Mouse (Mus musculus) CH12.LX (cell line): ENCODE measurements around the gene Rnf185. TPM values are rescaled to one million over a fixed set of nuclear protein-coding genes. Genes with fewer than 3 reads are reported as not detected.

ENCODE experiments used
- DNase-seq: peaks from one replicate; pipeline ENCODE4 v3.0.0-alpha.2; 2013; ENCODE audit errors: extremely low read depth
- H3K27ac ChIP-seq: 2 replicates; pipeline ENCODE4 v1.5.1; 2012; ENCODE audit warnings: low read depth, mild to moderate bottlenecking, control low read depth, moderate library complexity; ENCODE audit not compliant: insufficient read depth
- H3K27me3 ChIP-seq: replicated peaks from 2 replicates; pipeline ENCODE3; 2012; ENCODE audit warnings: inconsistent platforms
- H3K36me3 ChIP-seq, 2 experiments: replicated peaks in 1 of 2; 2 replicates each; pipeline versions ENCODE3 to v1.6.1; 2012; ENCODE audit warnings: inconsistent platforms in 1 of 2, low read length in 1 of 2, mild to moderate bottlenecking in 1 of 2, mixed read lengths in 1 of 2, moderate library complexity in 1 of 2; ENCODE audit not compliant: control insufficient read depth in 1 of 2, insufficient read depth in 1 of 2
- H3K4me1 ChIP-seq, 2 experiments: 2 replicates each; pipeline ENCODE4 v1.6.1; 2012; ENCODE audit warnings: inconsistent platforms in 1 of 2, moderate library complexity in 1 of 2; ENCODE audit not compliant: insufficient read depth in 2 of 2, control insufficient read depth in 1 of 2
- H3K4me2 ChIP-seq: 2 replicates; pipeline ENCODE4 v1.6.1; 2012; ENCODE audit warnings: low read depth, mild to moderate bottlenecking, control low read depth; ENCODE audit not compliant: poor library complexity, insufficient read depth, severe bottlenecking
- H3K4me3 ChIP-seq, 3 experiments: fragments of 150-350 bp in 1 of 3; sonication (generic) in 1 of 3; replicated peaks in 1 of 3; 2 replicates each; pipeline versions ENCODE3 to v1.5.1; 2011 to 2012; ENCODE audit warnings: low read depth in 2 of 3, low read length in 2 of 3, mild to moderate bottlenecking in 2 of 3, moderate library complexity in 2 of 3, control low read depth in 1 of 3, improper control_type of control experiment in 1 of 3, inconsistent platforms in 1 of 3, mixed read lengths in 1 of 3; ENCODE audit not compliant: poor library complexity in 1 of 3
- H3K79me2 ChIP-seq: replicated peaks from 2 replicates; pipeline ENCODE4 v1.6.1; 2012; ENCODE audit warnings: mild to moderate bottlenecking, moderate library complexity; ENCODE audit not compliant: control insufficient read depth, poor library complexity, insufficient read depth, severe bottlenecking; ENCODE audit errors: extremely low read depth
- H3K9ac ChIP-seq: 2 replicates; pipeline ENCODE4 v1.6.1; 2012; ENCODE audit warnings: low read depth, mild to moderate bottlenecking, control low read depth, moderate library complexity; ENCODE audit not compliant: insufficient read depth
- H3K9me3 ChIP-seq: replicated peaks from 2 replicates; pipeline ENCODE3; 2012; ENCODE audit warnings: low read length, inconsistent platforms, mixed read lengths
- BHLHE40 ChIP-seq: IDR thresholded peaks from 2 replicates; pipeline ENCODE4 v1.6.1; 2011; ENCODE audit warnings: mild to moderate bottlenecking, low read depth, low read length, improper control_type of control experiment
- CHD2 ChIP-seq: IDR thresholded peaks from 2 replicates; pipeline ENCODE4 v1.6.1; 2011; ENCODE audit warnings: low read length, improper control_type of control experiment
- CTCF ChIP-seq, 2 experiments: IDR thresholded peaks in 1 of 2; conservative IDR thresholded peaks in 1 of 2; 2 replicates each; pipeline ENCODE4 v1.5.1; 2011 to 2012; ENCODE audit warnings: low read depth in 2 of 2, low read length in 2 of 2, improper control_type of control experiment in 1 of 2, inconsistent platforms in 1 of 2, mild to moderate bottlenecking in 1 of 2, moderate library complexity in 1 of 2
- EP300 ChIP-seq: IDR thresholded peaks from 2 replicates; pipeline ENCODE4 v1.6.1; 2011; ENCODE audit warnings: low read length, improper control_type of control experiment
- HCFC1 ChIP-seq: IDR thresholded peaks from 2 replicates; pipeline ENCODE4 v1.6.1; 2012; ENCODE audit warnings: low read depth, mild to moderate bottlenecking, inconsistent platforms, low read length, improper control_type of control experiment
- IRF4 ChIP-seq: IDR thresholded peaks from 2 replicates; pipeline ENCODE4 v1.6.1; 2014; ENCODE audit warnings: low read depth, mild to moderate bottlenecking, inconsistent platforms, low read length, improper control_type of control experiment
- JUND ChIP-seq: conservative IDR thresholded peaks from 2 replicates; pipeline ENCODE4 v1.6.1; 2011; ENCODE audit warnings: low read depth, low read length, improper control_type of control experiment
- KAT2A ChIP-seq: IDR thresholded peaks from 2 replicates; pipeline ENCODE4 v1.6.1; 2012; ENCODE audit warnings: low read length, improper control_type of control experiment, inconsistent platforms; ENCODE audit not compliant: insufficient replicate concordance
- MAFK ChIP-seq: IDR thresholded peaks from 2 replicates; pipeline ENCODE4 v1.6.1; 2011; ENCODE audit warnings: low read length, improper control_type of control experiment; ENCODE audit not compliant: insufficient replicate concordance
- MAX ChIP-seq: IDR thresholded peaks from 2 replicates; pipeline ENCODE4 v1.6.1; 2011; ENCODE audit warnings: low read length, improper control_type of control experiment
- MXI1 ChIP-seq: IDR thresholded peaks from 2 replicates; pipeline ENCODE4 v1.6.1; 2011; ENCODE audit warnings: mild to moderate bottlenecking, low read depth, low read length, improper control_type of control experiment
- NELFE ChIP-seq: IDR thresholded peaks from 2 replicates; pipeline ENCODE4 v1.6.1; 2011; ENCODE audit warnings: low read depth, low read length, improper control_type of control experiment
- NRF1 ChIP-seq: IDR thresholded peaks from 2 replicates; pipeline ENCODE4 v1.6.1; 2014; ENCODE audit warnings: low read depth, mild to moderate bottlenecking, inconsistent platforms, low read length, improper control_type of control experiment, moderate library complexity
- PAX5 ChIP-seq: IDR thresholded peaks from 2 replicates; pipeline ENCODE4 v1.6.1; 2012; ENCODE audit warnings: low read length, inconsistent platforms, mixed read lengths
- POLR2A ChIP-seq: IDR thresholded peaks from 2 replicates; pipeline ENCODE4 v1.6.1; 2011; ENCODE audit warnings: low read depth, mild to moderate bottlenecking, improper control_type of control experiment, low read length
- POLR2AphosphoS2 ChIP-seq: IDR thresholded peaks from 2 replicates; pipeline ENCODE4 v1.6.1; 2011; ENCODE audit warnings: low read depth, low read length, improper control_type of control experiment
- RAD21 ChIP-seq: IDR thresholded peaks from 2 replicates; pipeline ENCODE4 v1.6.1; 2011; ENCODE audit warnings: low read depth, mild to moderate bottlenecking, low read length, improper control_type of control experiment, moderate library complexity
- RCOR1 ChIP-seq: conservative IDR thresholded peaks from 2 replicates; pipeline ENCODE4 v1.6.1; 2012; ENCODE audit warnings: low read depth, mild to moderate bottlenecking, inconsistent platforms, low read length, improper control_type of control experiment
- SMC3 ChIP-seq: IDR thresholded peaks from 2 replicates; pipeline ENCODE4 v1.6.1; 2011; ENCODE audit warnings: low read depth, low read length, improper control_type of control experiment
- UBTF ChIP-seq: IDR thresholded peaks from 2 replicates; pipeline ENCODE4 v1.6.1; 2012; ENCODE audit warnings: low read depth, mild to moderate bottlenecking, inconsistent platforms, low read length, improper control_type of control experiment, moderate library complexity
- USF1 ChIP-seq: IDR thresholded peaks from 2 replicates; pipeline ENCODE4 v1.6.1; 2014; ENCODE audit warnings: low read depth, mild to moderate bottlenecking, inconsistent platforms, low read length, improper control_type of control experiment
- USF2 ChIP-seq: conservative IDR thresholded peaks from 2 replicates; pipeline ENCODE4 v1.6.1; 2011; ENCODE audit warnings: low read depth, low read length, improper control_type of control experiment
- ZKSCAN1 ChIP-seq: IDR thresholded peaks from 2 replicates; pipeline ENCODE4 v1.6.1; 2012; ENCODE audit warnings: low read depth, inconsistent platforms, low read length, improper control_type of control experiment, borderline replicate concordance
- ZNF384 ChIP-seq: IDR thresholded peaks from 2 replicates; pipeline ENCODE4 v1.6.1; 2012; ENCODE audit warnings: low read depth, low read length, improper control_type of control experiment, inconsistent platforms
- dilution Hi-C: fragments of 300-500 bp; cut with MboI; formaldehyde crosslinking; loops from 2 replicates; pipeline ENCODE4 v1.14.3; 2020; ENCODE audit warnings: low sequenced_read_pairs; ENCODE audit not compliant: extremely low pct_unique_long_range_greater_than_20kb, extremely low pct_ligation_motif_present
- in situ Hi-C: fragments of 300-500 bp; cut with MboI; formaldehyde crosslinking; loops from 3 replicates; pipeline ENCODE4 v1.14.3; 2019; ENCODE audit warnings: low sequenced_read_pairs, low pct_ligation_motif_present, low pct_unique_long_range_greater_than_20kb, mixed read lengths
- polyA plus RNA-seq: library from polyadenylated mRNA; unstranded; fragments of >175 nt; gene quantifications from 2 replicates; pipeline ENCODE4 v1.2.1, GENCODE M21; 2012; ENCODE audit warnings: low read depth; ENCODE audit not compliant: insufficient read length
- total RNA-seq, 2 experiments: library from RNA; depleted of rRNA; stranded (reverse); fragments of 300-350 nt in 1 of 2; fragments of >200 nt in 1 of 2; gene quantifications; 2 replicates each; pipeline ENCODE4 v1.2.3; 2012 to 2014

Rnf185 gene
- total and polyA plus RNA-seq, 3 experiments: 15.6 to 26.7 (median 26.4) TPM

DNA sequence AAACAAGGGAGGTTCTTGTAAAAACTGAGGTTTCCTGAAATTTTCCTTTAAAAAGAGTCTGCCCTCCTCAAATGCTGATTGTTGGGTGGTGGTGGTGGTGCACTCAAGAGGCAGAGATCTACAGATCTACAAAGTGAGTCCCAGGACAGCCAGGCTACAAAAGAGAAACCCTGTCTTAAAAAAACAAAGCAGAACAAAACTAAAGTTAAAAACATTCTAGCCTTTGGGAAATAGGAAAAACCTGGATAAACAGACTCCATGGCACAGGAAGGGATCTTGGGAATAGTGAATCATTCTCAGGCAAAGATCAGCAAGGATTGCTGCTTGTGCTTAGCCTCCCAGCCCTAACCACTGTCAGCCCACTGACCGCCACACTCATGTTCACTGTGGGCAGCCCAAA lies 10.7 kb upstream of the Rnf185 start:
- H3K4me2 ChIP-seq: no peak overlapping the region
- 0 out of 4 replicates have a peak, but pooled peaks cover 0 to 2% of the 10 kb centered on the region in 2 experiments for H3K4me1 ChIP-seq
- dilution Hi-C loops: no loop called here
- no peak overlapping the region for H3K27ac ChIP-seq
- TF ChIP-seq PAX5 (no peak), POLR2A (no peak), ZKSCAN1 (no peak), JUND (no peak), RCOR1 (no peak), NELFE (no peak), KAT2A (no peak), USF1 (no peak), SMC3 (no peak), HCFC1 (no peak), RAD21 (no peak), NRF1 (no peak), ZNF384 (no peak), EP300 (no peak), BHLHE40 (no peak), USF2 (no peak), IRF4 (no peak), MXI1 (no peak), MAFK (no peak)
- in situ Hi-C loops: no loop called here
- no peak overlapping the region for H3K4me3 ChIP-seq
- no peaks in the 10 kb centered on the region for H3K27me3 ChIP-seq
- H3K79me2 ChIP-seq: no peaks in the 10 kb centered on the region
- H3K9me3 ChIP-seq: no peaks in the 10 kb centered on the region
- H3K9ac ChIP-seq: no peak overlapping the region
- no peaks in the 10 kb centered on the region for H3K36me3 ChIP-seq
- DNase-seq: no peak

DNA sequence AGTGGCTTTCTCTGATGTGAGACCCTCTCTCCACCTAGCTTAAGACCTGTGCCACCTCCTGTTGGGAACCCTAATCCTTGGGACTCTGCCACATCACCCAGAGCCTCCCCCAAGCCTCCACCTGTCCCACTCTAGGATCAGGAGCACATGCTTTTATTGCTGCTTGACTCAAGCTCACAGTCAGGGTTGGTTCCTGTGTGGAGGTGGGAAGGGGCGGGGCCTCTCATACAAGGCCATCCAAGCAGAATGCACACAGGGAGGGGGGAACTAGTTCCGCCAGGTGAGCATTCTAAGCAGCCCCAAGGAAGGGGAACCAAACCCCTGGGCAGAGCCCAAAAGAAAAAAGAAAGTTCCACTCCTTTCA lies 6.9 kb upstream of the Rnf185 start:
- Histone ChIP-seq H3K4me2 (no peak overlapping the region), H3K27me3 (no peaks in the 10 kb centered on the region), H3K9me3 (no peaks in the 10 kb centered on the region), H3K4me3 (no peak overlapping the region), H3K27ac (no peak overlapping the region), H3K4me1 (peaks cover 0 to 8% of the 10 kb centered on the region in 2 experiments; a peak in 1 of 4 replicates), H3K79me2 (no peaks in the 10 kb centered on the region), H3K36me3 (peaks cover 0 to 24% of the 10 kb centered on the region in 2 experiments), H3K9ac (no peak overlapping the region)
- no peak for DNase-seq
- no peak for TF ChIP-seq MAX
- no peak for TF ChIP-seq IRF4
- TF ChIP-seq POLR2AphosphoS2: no peak
- no peak for TF ChIP-seq CHD2
- TF ChIP-seq CTCF (conservative IDR thresholded peaks at IDR 0.05 in 1 of 2, IDR thresholded peaks at IDR 0.05 in 1 of 2; ENCODE audit: low read depth in 2 of 2, low read length in 2 of 2): no peak
- TF ChIP-seq ZNF384: no peak
- no peak for TF ChIP-seq UBTF
- no peak for TF ChIP-seq NRF1
- TF ChIP-seq RAD21: no peak
- TF ChIP-seq ZKSCAN1: no peak
- no peak for TF ChIP-seq USF2
- dilution Hi-C loops: no loop called here
- in situ Hi-C loops: no loop called here
